Comparison of ENCODE assay signal across 8 mouse cellular contexts in genomic region chr2:152729013-152729635, GRCm38 (mm10). TPM values are rescaled to one million over a fixed set of nuclear protein-coding genes. Genes with fewer than 3 reads are reported as not detected.
DNase-seq lines count a peak whose midpoint lies in the region; ATAC-seq and TF ChIP-seq lines count a peak whose summit lies in the region.

No protein-coding gene starts in this region.

- H3K9me3 ChIP-seq in lung, embryonic 15.5 days, result no peaks in the 10 kb centered on the region
- no peaks in the 10 kb centered on the region for H3K9me3 ChIP-seq in heart, embryonic 14.5 days (ENCODE audit: control insufficient read depth, low read length)

- intact Hi-C loops in left cerebral cortex, postnatal 36 days (cut with DNase I), result no loop called here

- no peak for TF ChIP-seq POLR2A in small intestine, adult 2 months (IDR thresholded peaks at IDR 0.05; ENCODE audit: low read depth, low read length)

- H3K36me3 ChIP-seq in lung, embryonic 15.5 days, result no peaks in the 10 kb centered on the region
- H3K36me3 ChIP-seq in heart, embryonic 14.5 days (ENCODE audit: control insufficient read depth, insufficient read depth, low read length), result no peaks in the 10 kb centered on the region
- H3K36me3 ChIP-seq in small intestine, adult 2 months (ENCODE audit: control insufficient read depth, insufficient read depth, low read length), result no peaks in the 10 kb centered on the region

- H3K9ac ChIP-seq in lung, embryonic 15.5 days, result no peak overlapping the region
- H3K9ac ChIP-seq in heart, embryonic 14.5 days (ENCODE audit: low read length), result 0 out of 2 replicates have a peak overlapping the region, but pooled peaks have one; percentile 31

- TF ChIP-seq CTCF in small intestine, adult 2 months (IDR thresholded peaks at IDR 0.05; ENCODE audit: extremely low read depth, insufficient read length, insufficient replicate concordance, low read depth, low read length), result no peak

- 30% methylated on average over 8 of the region's 8 CpGs for whole genome bisulfite sequencing in lung, embryonic 15.5 days
- 36% methylated on average over 8 of the region's 8 CpGs for WGBS in heart, embryonic 14.5 days
- WGBS in small intestine, adult 2 months, result 16% methylated on average over 8 of the region's 8 CpGs

- no peak overlapping the region for H3K4me3 ChIP-seq in lung, embryonic 15.5 days
- H3K4me3 ChIP-seq in heart, embryonic 14.5 days (ENCODE audit: control insufficient read depth in 1 of 2, insufficient read depth in 1 of 2, low read depth in 1 of 2, low read length in 2 of 2), result no peak overlapping the region
- no peak overlapping the region for H3K4me3 ChIP-seq in small intestine, adult 2 months (ENCODE audit: low read depth, low read length)

- H3K27me3 ChIP-seq in lung, embryonic 15.5 days, result no peaks in the 10 kb centered on the region
- peaks cover under 1% of the 10 kb centered on the region; the same call in 1 of the 2 replicates for H3K27me3 ChIP-seq in heart, embryonic 14.5 days (ENCODE audit: control insufficient read depth, insufficient read depth, low read length)
- no peaks in the 10 kb centered on the region for H3K27me3 ChIP-seq in small intestine, adult 2 months (ENCODE audit: control insufficient read depth, insufficient read depth, low read length)

- peak overlapping the region; percentile 83 for H3K27ac ChIP-seq in lung, embryonic 15.5 days
- H3K27ac ChIP-seq in heart, embryonic 14.5 days (replicated peaks in 1 of 2; ENCODE audit: control insufficient read depth in 1 of 2, insufficient read depth in 1 of 2, low read depth in 2 of 2, low read length in 2 of 2), result peak overlapping the region; percentile 58 to 78
- peak overlapping the region; percentile 41 for H3K27ac ChIP-seq in small intestine, adult 2 months (ENCODE audit: insufficient read depth, low read depth, low read length)

- no peak for DNase-seq in lung, postnatal 4 days
- peak; percentile 53 for DNase-seq in kidney, postnatal 10 days
- no peak for DNase-seq in left cerebral cortex, postnatal 36 days (ENCODE audit: low spot score in 2 of 2)
- DNase-seq in left cerebral cortex, adult 18-20 months (ENCODE audit: low spot score in 2 of 2), result no peak
- DNase-seq in cerebellum, adult 9-10 months, result no peak

- no peak for ATAC-seq in lung, embryonic 15.5 days (ENCODE audit: borderline replicate concordance, extremely low read depth, low FRiP score, low TSS enrichment)
- no peak for ATAC-seq in heart, embryonic 14.5 days (ENCODE audit: insufficient number of reproducible peaks, insufficient read depth, low FRiP score, low read depth)

- peak overlapping the region; percentile 23; the same call in 1 of the 2 replicates for H3K4me2 ChIP-seq in lung, embryonic 15.5 days
- H3K4me2 ChIP-seq in heart, embryonic 14.5 days (ENCODE audit: low read length), result no peak overlapping the region

- H3K4me1 ChIP-seq in lung, embryonic 15.5 days, result peaks cover 83% of the 10 kb centered on the region
- H3K4me1 ChIP-seq in heart, embryonic 14.5 days (ENCODE audit: control insufficient read depth in 2 of 2, insufficient read depth in 2 of 2, low read length in 2 of 2), result peaks cover 27 to 28% of the 10 kb centered on the region in 2 experiments
- peaks cover 43% of the 10 kb centered on the region for H3K4me1 ChIP-seq in small intestine, adult 2 months (ENCODE audit: control insufficient read depth, insufficient read depth, insufficient read length, low read length)

RNA-seq across cellular contexts. Expression of gene Id1, which starts 6.9 kb away (rescaled TPM):
- 134 and 143 TPM in 2 replicates for polyA plus RNA-seq in lung, embryonic 15.5 days (2015; fragmentation: Nextera tagmentation; extraction: Ambion mirVana)
- 56.8 and 61.1 TPM in 2 replicates for polyA plus RNA-seq in heart, embryonic 14.5 days (2014; fragmentation: Nextera tagmentation; extraction: Ambion mirVana)
- 585 and 916 TPM in 2 replicates for polyA plus RNA-seq in small intestine, adult 2 months (2012; rRNA removed)
- total RNA-seq in left cerebral cortex, postnatal 36 days (2021), result 10 to 100 TPM; 22.9 to 23.9 TPM
- 10 to 100 TPM; 20.6 to 27.2 TPM for total RNA-seq in left cerebral cortex, adult 18-20 months (2021)

RNA-seq across cellular contexts. Expression of gene Cox4i2, which starts 24.8 kb away (rescaled TPM):
- 74.8 and 81.0 TPM in 2 replicates for polyA plus RNA-seq in lung, embryonic 15.5 days (2015; fragmentation: Nextera tagmentation; extraction: Ambion mirVana)
- polyA plus RNA-seq in heart, embryonic 14.5 days (2014; fragmentation: Nextera tagmentation; extraction: Ambion mirVana), result 18.5 and 18.6 TPM in 2 replicates
- 0.50 and 1.7 TPM in 2 replicates for polyA plus RNA-seq in small intestine, adult 2 months (2012; rRNA removed)
- total RNA-seq in left cerebral cortex, postnatal 36 days (2021), result 1 to 10 TPM; 1.7 to 1.8 TPM
- 1 to 10 TPM; 2.7 to 2.8 TPM for total RNA-seq in left cerebral cortex, adult 18-20 months (2021)

RNA-seq across cellular contexts. Expression of gene Mcts2, which starts 42.3 kb away (rescaled TPM):
- 27.1 and 28.5 TPM in 2 replicates for polyA plus RNA-seq in lung, embryonic 15.5 days (2015; fragmentation: Nextera tagmentation; extraction: Ambion mirVana)
- 20.8 and 25.6 TPM in 2 replicates for polyA plus RNA-seq in heart, embryonic 14.5 days (2014; fragmentation: Nextera tagmentation; extraction: Ambion mirVana)
- polyA plus RNA-seq in small intestine, adult 2 months (2012; rRNA removed), result 1.3 and 1.7 TPM in 2 replicates
- total RNA-seq in left cerebral cortex, postnatal 36 days (2021), result 10 to 100 TPM; 17.0 to 18.9 TPM
- total RNA-seq in left cerebral cortex, adult 18-20 months (2021), result 10 to 100 TPM; 14.1 to 17.5 TPM

RNA-seq across cellular contexts. Expression of gene H13, which starts 59.9 kb away (rescaled TPM):
- polyA plus RNA-seq in lung, embryonic 15.5 days (2015; fragmentation: Nextera tagmentation; extraction: Ambion mirVana), result 97.7 and 104 TPM in 2 replicates
- polyA plus RNA-seq in heart, embryonic 14.5 days (2014; fragmentation: Nextera tagmentation; extraction: Ambion mirVana), result 70.6 and 74.6 TPM in 2 replicates
- polyA plus RNA-seq in small intestine, adult 2 months (2012; rRNA removed), result 152 and 199 TPM in 2 replicates
- total RNA-seq in left cerebral cortex, postnatal 36 days (2021), result 10 to 100 TPM; 72.2 to 75.4 TPM
- total RNA-seq in left cerebral cortex, adult 18-20 months (2021), result 10 to 100 TPM; 73.4 to 79.2 TPM
